Mouse (Mus musculus) CH12.LX (cell line): Measurements from ENCODE around the gene Trpc4ap. TPM values are rescaled to one million over a fixed set of nuclear protein-coding genes. Genes with fewer than 3 reads are reported as not detected.

Experiments
- DNase-seq: peaks from one replicate; pipeline ENCODE4 v3.0.0-alpha.2; 2013; ENCODE audit errors: extremely low read depth
- H3K27ac ChIP-seq: 2 replicates; pipeline ENCODE4 v1.5.1; 2012; ENCODE audit warnings: low read depth, mild to moderate bottlenecking, control low read depth, moderate library complexity; ENCODE audit not compliant: insufficient read depth
- H3K27me3 ChIP-seq: replicated peaks from 2 replicates; pipeline ENCODE3; 2012; ENCODE audit warnings: inconsistent platforms
- H3K36me3 ChIP-seq, 2 experiments: replicated peaks in 1 of 2; 2 replicates each; pipeline versions ENCODE3 to v1.6.1; 2012; ENCODE audit warnings: inconsistent platforms in 1 of 2, low read length in 1 of 2, mild to moderate bottlenecking in 1 of 2, mixed read lengths in 1 of 2, moderate library complexity in 1 of 2; ENCODE audit not compliant: control insufficient read depth in 1 of 2, insufficient read depth in 1 of 2
- H3K4me1 ChIP-seq, 2 experiments: 2 replicates each; pipeline ENCODE4 v1.6.1; 2012; ENCODE audit warnings: inconsistent platforms in 1 of 2, moderate library complexity in 1 of 2; ENCODE audit not compliant: insufficient read depth in 2 of 2, control insufficient read depth in 1 of 2
- H3K4me2 ChIP-seq: 2 replicates; pipeline ENCODE4 v1.6.1; 2012; ENCODE audit warnings: low read depth, mild to moderate bottlenecking, control low read depth; ENCODE audit not compliant: poor library complexity, insufficient read depth, severe bottlenecking
- H3K4me3 ChIP-seq, 3 experiments: fragments of 150-350 bp in 1 of 3; sonication (generic) in 1 of 3; replicated peaks in 1 of 3; 2 replicates each; pipeline versions ENCODE3 to v1.5.1; 2011 to 2012; ENCODE audit warnings: low read depth in 2 of 3, low read length in 2 of 3, mild to moderate bottlenecking in 2 of 3, moderate library complexity in 2 of 3, control low read depth in 1 of 3, improper control_type of control experiment in 1 of 3, inconsistent platforms in 1 of 3, mixed read lengths in 1 of 3; ENCODE audit not compliant: poor library complexity in 1 of 3
- H3K79me2 ChIP-seq: replicated peaks from 2 replicates; pipeline ENCODE4 v1.6.1; 2012; ENCODE audit warnings: mild to moderate bottlenecking, moderate library complexity; ENCODE audit not compliant: control insufficient read depth, poor library complexity, insufficient read depth, severe bottlenecking; ENCODE audit errors: extremely low read depth
- H3K9ac ChIP-seq: 2 replicates; pipeline ENCODE4 v1.6.1; 2012; ENCODE audit warnings: low read depth, mild to moderate bottlenecking, control low read depth, moderate library complexity; ENCODE audit not compliant: insufficient read depth
- H3K9me3 ChIP-seq: replicated peaks from 2 replicates; pipeline ENCODE3; 2012; ENCODE audit warnings: low read length, inconsistent platforms, mixed read lengths
- BHLHE40 ChIP-seq: IDR thresholded peaks from 2 replicates; pipeline ENCODE4 v1.6.1; 2011; ENCODE audit warnings: mild to moderate bottlenecking, low read depth, low read length, improper control_type of control experiment
- CHD1 ChIP-seq: IDR thresholded peaks from 2 replicates; pipeline ENCODE4 v1.6.1; 2012; ENCODE audit warnings: low read depth, low read length, improper control_type of control experiment, inconsistent platforms
- EP300 ChIP-seq: IDR thresholded peaks from 2 replicates; pipeline ENCODE4 v1.6.1; 2011; ENCODE audit warnings: low read length, improper control_type of control experiment
- JUN ChIP-seq: IDR thresholded peaks from 2 replicates; pipeline ENCODE4 v1.6.1; 2011; ENCODE audit warnings: low read depth, mild to moderate bottlenecking, low read length, improper control_type of control experiment, moderate library complexity; ENCODE audit not compliant: insufficient read depth
- JUND ChIP-seq: conservative IDR thresholded peaks from 2 replicates; pipeline ENCODE4 v1.6.1; 2011; ENCODE audit warnings: low read depth, low read length, improper control_type of control experiment
- KAT2A ChIP-seq: IDR thresholded peaks from 2 replicates; pipeline ENCODE4 v1.6.1; 2012; ENCODE audit warnings: low read length, improper control_type of control experiment, inconsistent platforms; ENCODE audit not compliant: insufficient replicate concordance
- MAZ ChIP-seq: IDR thresholded peaks from 2 replicates; pipeline ENCODE4 v1.6.1; 2012; ENCODE audit warnings: low read depth, mild to moderate bottlenecking, inconsistent platforms, low read length, improper control_type of control experiment, moderate library complexity
- NELFE ChIP-seq: IDR thresholded peaks from 2 replicates; pipeline ENCODE4 v1.6.1; 2011; ENCODE audit warnings: low read depth, low read length, improper control_type of control experiment
- POLR2A ChIP-seq: IDR thresholded peaks from 2 replicates; pipeline ENCODE4 v1.6.1; 2011; ENCODE audit warnings: low read depth, mild to moderate bottlenecking, improper control_type of control experiment, low read length
- RAD21 ChIP-seq: IDR thresholded peaks from 2 replicates; pipeline ENCODE4 v1.6.1; 2011; ENCODE audit warnings: low read depth, mild to moderate bottlenecking, low read length, improper control_type of control experiment, moderate library complexity
- SIN3A ChIP-seq: IDR thresholded peaks from 2 replicates; pipeline ENCODE4 v1.6.1; 2012; ENCODE audit warnings: low read length, improper control_type of control experiment, inconsistent platforms
- TCF12 ChIP-seq: IDR thresholded peaks from 2 replicates; pipeline ENCODE4 v1.6.1; 2014; ENCODE audit warnings: low read depth, mild to moderate bottlenecking, inconsistent platforms, low read length, improper control_type of control experiment
- UBTF ChIP-seq: IDR thresholded peaks from 2 replicates; pipeline ENCODE4 v1.6.1; 2012; ENCODE audit warnings: low read depth, mild to moderate bottlenecking, inconsistent platforms, low read length, improper control_type of control experiment, moderate library complexity
- USF1 ChIP-seq: IDR thresholded peaks from 2 replicates; pipeline ENCODE4 v1.6.1; 2014; ENCODE audit warnings: low read depth, mild to moderate bottlenecking, inconsistent platforms, low read length, improper control_type of control experiment
- USF2 ChIP-seq: conservative IDR thresholded peaks from 2 replicates; pipeline ENCODE4 v1.6.1; 2011; ENCODE audit warnings: low read depth, low read length, improper control_type of control experiment
- ZMIZ1 ChIP-seq: IDR thresholded peaks from 2 replicates; pipeline ENCODE4 v1.6.1; 2012; ENCODE audit warnings: low read depth, mild to moderate bottlenecking, inconsistent platforms, low read length, improper control_type of control experiment
- dilution Hi-C: fragments of 300-500 bp; cut with MboI; formaldehyde crosslinking; loops from 2 replicates; pipeline ENCODE4 v1.14.3; 2020; ENCODE audit warnings: low sequenced_read_pairs; ENCODE audit not compliant: extremely low pct_unique_long_range_greater_than_20kb, extremely low pct_ligation_motif_present
- in situ Hi-C: fragments of 300-500 bp; cut with MboI; formaldehyde crosslinking; loops from 3 replicates; pipeline ENCODE4 v1.14.3; 2019; ENCODE audit warnings: low sequenced_read_pairs, low pct_ligation_motif_present, low pct_unique_long_range_greater_than_20kb, mixed read lengths
- polyA plus RNA-seq: library from polyadenylated mRNA; unstranded; fragments of >175 nt; gene quantifications from 2 replicates; pipeline ENCODE4 v1.2.1, GENCODE M21; 2012; ENCODE audit warnings: low read depth; ENCODE audit not compliant: insufficient read length
- total RNA-seq, 2 experiments: library from RNA; depleted of rRNA; stranded (reverse); fragments of 300-350 nt in 1 of 2; fragments of >200 nt in 1 of 2; gene quantifications; 2 replicates each; pipeline ENCODE4 v1.2.3; 2012 to 2014

Trpc4ap gene
- total and polyA plus RNA-seq, 3 experiments, result 52.8 to 105 (median 55.8) TPM

DNA sequence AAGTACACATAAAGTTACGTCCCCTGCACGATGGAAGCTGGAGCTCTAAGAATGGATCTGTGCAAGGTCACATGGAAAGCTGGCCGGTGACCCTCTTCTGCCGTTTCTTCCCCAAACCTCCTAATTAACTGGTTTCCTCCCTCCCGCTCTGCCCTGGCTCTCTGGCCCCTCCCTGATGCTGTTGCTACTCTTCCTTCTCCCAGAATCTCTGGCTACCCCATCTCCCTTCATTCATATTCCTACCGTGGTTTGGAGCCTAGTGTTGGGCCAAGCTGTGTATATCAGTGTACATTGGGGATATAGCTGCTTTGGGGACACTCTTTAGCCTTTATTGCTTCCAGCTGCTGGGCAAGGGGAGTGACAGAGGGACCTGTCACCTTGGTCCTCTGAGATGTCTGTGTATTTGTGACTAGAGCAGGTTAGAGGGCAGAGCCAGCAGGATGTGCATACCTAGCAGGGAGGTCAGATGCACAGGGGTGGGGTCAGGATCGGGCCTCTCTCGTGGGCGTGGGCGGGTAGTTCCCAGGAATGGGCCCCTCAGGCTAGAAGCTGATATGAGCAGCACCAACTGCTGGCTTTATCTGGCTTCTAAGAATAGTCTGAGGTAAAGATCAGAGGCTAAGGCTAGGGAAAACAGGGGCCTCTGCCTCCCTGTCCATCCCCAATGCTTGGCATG is 87.5 kb downstream of the Trpc4ap start:
- Histone ChIP-seq H3K4me2 (no peak overlapping the region), H3K79me2 (no peaks in the 10 kb centered on the region), H3K36me3 (no peaks in the 10 kb centered on the region), H3K9ac (no peak overlapping the region), H3K4me1 (peaks cover 0 to 9% of the 10 kb centered on the region in 2 experiments; a peak in 2 of 4 replicates), H3K27me3 (peaks cover 36% of the 10 kb centered on the region), H3K4me3 (no peak overlapping the region), H3K9me3 (no peaks in the 10 kb centered on the region), H3K27ac (no peak overlapping the region)
- no peak for TF ChIP-seq TCF12
- TF ChIP-seq RAD21, result no peak
- no peak for TF ChIP-seq UBTF
- TF ChIP-seq CHD1, result no peak
- no peak for TF ChIP-seq JUND
- TF ChIP-seq SIN3A, result no peak
- dilution Hi-C loops (no loop called here), in situ Hi-C loops (no loop called here)
- no peak for DNase-seq

DNA sequence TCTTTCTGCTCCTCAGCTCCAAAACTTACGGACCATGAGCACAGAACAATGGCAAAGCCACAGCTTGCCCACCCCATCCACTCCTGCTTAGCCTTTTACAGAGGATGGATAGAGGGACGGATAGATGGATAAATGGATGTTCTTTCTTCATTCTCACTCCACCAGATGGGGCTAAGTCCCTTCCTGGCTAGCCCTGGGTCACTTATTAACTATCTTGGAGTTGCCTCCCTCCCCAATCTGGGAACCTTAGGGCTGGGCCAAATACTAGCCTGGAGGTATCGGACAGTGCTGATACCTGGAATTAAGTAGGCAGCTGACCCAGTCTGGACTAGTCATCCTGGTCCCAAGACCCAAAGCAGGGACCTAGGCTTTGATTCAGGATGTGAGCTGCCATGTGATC is 88.5 kb downstream of the Trpc4ap start:
- DNase-seq, result no peak
- H3K79me2 ChIP-seq, result no peaks in the 10 kb centered on the region
- H3K27me3 ChIP-seq, result peaks cover 33% of the 10 kb centered on the region
- no peak overlapping the region for H3K4me2 ChIP-seq
- no peaks in the 10 kb centered on the region for H3K36me3 ChIP-seq
- H3K4me3 ChIP-seq, result no peak overlapping the region
- dilution Hi-C loops, result no loop called here
- TF ChIP-seq RAD21, result no peak
- no peak for TF ChIP-seq MAZ
- TF ChIP-seq TCF12, result no peak
- TF ChIP-seq USF2, result no peak
- TF ChIP-seq ZMIZ1, result no peak
- no peak for TF ChIP-seq BHLHE40
- no peak for TF ChIP-seq USF1
- no peak for TF ChIP-seq CHD1
- no peak for TF ChIP-seq EP300
- TF ChIP-seq KAT2A, result no peak
- no peak for TF ChIP-seq POLR2A
- TF ChIP-seq UBTF, result no peak
- TF ChIP-seq JUN, result no peak
- TF ChIP-seq NELFE, result no peak
- in situ Hi-C loops, result no loop called here
- peaks cover 0 to 9% of the 10 kb centered on the region in 2 experiments; a peak in 2 of 4 replicates for H3K4me1 ChIP-seq
- H3K27ac ChIP-seq, result no peak overlapping the region
- H3K9ac ChIP-seq, result no peak overlapping the region
- no peaks in the 10 kb centered on the region for H3K9me3 ChIP-seq
